Mouse (Mus musculus) hindbrain, postnatal 0 days (tissue): ENCODE results near the gene Lpgat1. TPM values are rescaled to one million over a fixed set of nuclear protein-coding genes. Genes with fewer than 3 reads are reported as not detected.

ENCODE experiments used
- ATAC-seq: fragments of 200-750 bp; cut with Nextera tagmentation; 2 replicates; pipeline ENCODE4 v1.8.0; 2017; ENCODE audit warnings: mild to moderate bottlenecking, moderate TSS enrichment, moderate library complexity
- DNase-seq: peaks from one replicate; pipeline ENCODE4 v3.0.0-alpha.2; 2015; ENCODE audit warnings: low spot score
- H3K27ac ChIP-seq: fragments of 300-500 bp; sonication (generic); 2 replicates; pipeline ENCODE4 v1.5.1; 2014; ENCODE audit warnings: mild to moderate bottlenecking
- H3K27me3 ChIP-seq: fragments of 300-500 bp; sonication (generic); 2 replicates; pipeline ENCODE4 v1.6.1; 2014; ENCODE audit warnings: low read length, mixed read lengths; ENCODE audit not compliant: insufficient read depth
- H3K36me3 ChIP-seq: fragments of 300-500 bp; sonication (generic); 2 replicates; pipeline ENCODE4 v1.6.1; 2014; ENCODE audit warnings: low read length, mixed read lengths; ENCODE audit not compliant: insufficient read depth
- H3K4me1 ChIP-seq: fragments of 300-500 bp; sonication (generic); 2 replicates; pipeline ENCODE4 v1.6.1; 2014; ENCODE audit warnings: antibody characterized with exemption, low read length, mixed read lengths; ENCODE audit not compliant: insufficient read depth
- H3K4me2 ChIP-seq: fragments of 300-500 bp; sonication (generic); 2 replicates; pipeline ENCODE4 v1.6.1; 2014; ENCODE audit warnings: low read depth, mild to moderate bottlenecking, low read length, moderate library complexity, mixed read lengths
- H3K4me3 ChIP-seq: fragments of 300-500 bp; sonication (generic); 2 replicates; pipeline ENCODE4 v1.5.1; 2014; ENCODE audit warnings: low read length
- H3K9ac ChIP-seq: fragments of 300-500 bp; sonication (generic); replicated peaks from 2 replicates; pipeline ENCODE4 v1.6.1; 2014; ENCODE audit warnings: mild to moderate bottlenecking, low read length, moderate library complexity, mixed read lengths
- H3K9me3 ChIP-seq: fragments of 300-500 bp; sonication (generic); 2 replicates; pipeline ENCODE4 v1.6.1; 2016; ENCODE audit warnings: low read length, mixed read lengths
- CTCF ChIP-seq: IDR thresholded peaks from 2 replicates; pipeline ENCODE4 v1.5.1; 2016; ENCODE audit warnings: antibody characterized with exemption, control low read depth, low read depth
- WGBS: fragments of 180-500 bp; shearing (Covaris S2); extraction: QIAGEN DNeasy Blood & Tissue Kit; methylation state at CpG from one replicate; pipeline ENCODE4 v1.1.7; 2014; 5-methylcytosine and 5-hydroxymethylcytosine counted together
- polyA plus RNA-seq: library from polyadenylated mRNA; unstranded; fragments of >200 nt; fragmentation: Nextera tagmentation; extraction: Ambion mirVana; gene quantifications from 2 replicates; pipeline ENCODE4 v1.2.1, GENCODE M21; 2015
- total RNA-seq: library from RNA; depleted of rRNA; stranded (reverse); fragments of >200 nt; gene quantifications from 2 replicates; pipeline ENCODE4 v1.2.3, GENCODE M21; 2014

Gene Lpgat1
- total and polyA plus RNA-seq, 2 experiments from 2014 or later: 47.7 to 49.9 TPM

DNA sequence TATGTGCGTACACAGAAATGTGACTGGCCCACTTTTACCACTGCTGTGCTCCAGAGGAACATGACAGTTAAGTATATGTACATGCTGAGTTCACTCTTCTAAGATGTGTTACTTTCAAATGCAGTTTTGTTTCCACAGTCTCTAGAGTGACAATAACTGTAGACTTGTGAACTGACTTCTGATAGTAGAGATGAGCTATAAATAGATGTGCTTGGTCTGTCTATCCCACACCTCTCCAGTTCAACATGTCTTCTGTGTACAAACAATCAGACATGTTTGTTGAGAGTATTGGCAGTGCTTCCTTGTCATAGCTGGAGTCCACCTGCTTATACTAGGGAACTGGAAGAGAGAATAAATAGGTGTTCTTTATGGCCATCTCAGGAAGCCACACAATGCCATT, 62.8 kb downstream of the Lpgat1 start:
- Histone ChIP-seq H3K27me3 (no peaks in the 10 kb centered on the region), H3K27ac (no peak overlapping the region), H3K36me3 (peaks cover 15% of the 10 kb centered on the region; the same call in 1 of the 2 replicates), H3K4me3 (no peak overlapping the region), H3K4me1 (no peaks in the 10 kb centered on the region), H3K9ac (no peak overlapping the region), H3K9me3 (no peaks in the 10 kb centered on the region), H3K4me2 (no peak overlapping the region)
- ATAC-seq (no peak), DNase-seq (no peak)
- WGBS: 100% methylated on average over 1 of the region's 1 CpGs
- TF ChIP-seq CTCF: no peak

DNA sequence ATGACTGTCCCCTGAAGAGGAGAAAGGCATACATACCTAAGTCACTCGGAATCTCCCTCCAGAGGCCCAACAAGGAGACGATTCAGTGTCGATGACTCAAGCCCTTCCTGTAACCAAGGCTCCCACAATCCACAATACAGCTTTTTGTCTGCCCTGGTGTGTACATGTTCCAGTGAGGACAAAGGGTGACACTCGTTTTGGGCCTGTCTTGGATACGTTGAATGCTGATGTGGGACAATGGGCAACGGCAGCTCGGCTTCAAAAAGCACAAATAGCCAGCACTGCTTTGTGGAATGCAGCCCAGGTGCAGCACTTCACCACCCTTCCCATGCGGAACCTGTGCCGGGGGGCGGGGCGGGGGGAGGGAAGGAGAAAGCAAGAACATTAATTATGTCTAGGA, 67.5 kb downstream of the Lpgat1 start:
- Histone ChIP-seq H3K36me3 (no peaks in the 10 kb centered on the region), H3K9ac (no peak overlapping the region), H3K4me1 (no peaks in the 10 kb centered on the region), H3K27me3 (no peaks in the 10 kb centered on the region), H3K9me3 (no peaks in the 10 kb centered on the region), H3K27ac (no peak overlapping the region), H3K4me3 (no peak overlapping the region), H3K4me2 (no peak overlapping the region)
- no peak for TF ChIP-seq CTCF
- no peak for DNase-seq
- ATAC-seq: no peak
- WGBS: 53% methylated on average over 11 of the region's 11 CpGs

DNA sequence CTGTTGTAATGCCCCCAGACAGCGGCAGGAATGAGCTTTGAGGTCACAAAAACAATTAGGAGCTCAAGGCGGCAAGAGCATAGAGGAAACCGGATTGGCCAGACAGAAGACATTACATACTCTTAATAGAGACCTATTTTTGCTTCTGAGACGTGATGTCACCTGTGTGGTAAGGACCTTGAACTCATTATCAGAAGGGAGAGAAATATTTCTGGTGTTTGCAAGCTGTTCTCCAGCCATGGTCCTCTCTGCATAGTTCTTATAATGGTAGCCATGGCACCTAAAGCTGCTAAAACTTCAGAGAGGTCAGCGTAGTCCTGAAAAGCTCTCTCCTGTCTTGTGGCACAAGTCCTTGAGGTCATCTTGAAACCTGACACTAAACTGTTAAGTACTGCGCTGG, 68.6 kb downstream of the Lpgat1 start:
- ATAC-seq: no peak
- no peak overlapping the region for H3K4me2 ChIP-seq
- H3K4me3 ChIP-seq: no peak overlapping the region
- H3K9ac ChIP-seq: no peak overlapping the region
- H3K9me3 ChIP-seq: no peaks in the 10 kb centered on the region
- TF ChIP-seq CTCF: no peak
- DNase-seq: no peak
- no peaks in the 10 kb centered on the region for H3K4me1 ChIP-seq
- 72% methylated on average over 6 of the region's 6 CpGs for WGBS
- H3K27ac ChIP-seq: no peak overlapping the region
- no peaks in the 10 kb centered on the region for H3K36me3 ChIP-seq
- H3K27me3 ChIP-seq: no peaks in the 10 kb centered on the region

DNA sequence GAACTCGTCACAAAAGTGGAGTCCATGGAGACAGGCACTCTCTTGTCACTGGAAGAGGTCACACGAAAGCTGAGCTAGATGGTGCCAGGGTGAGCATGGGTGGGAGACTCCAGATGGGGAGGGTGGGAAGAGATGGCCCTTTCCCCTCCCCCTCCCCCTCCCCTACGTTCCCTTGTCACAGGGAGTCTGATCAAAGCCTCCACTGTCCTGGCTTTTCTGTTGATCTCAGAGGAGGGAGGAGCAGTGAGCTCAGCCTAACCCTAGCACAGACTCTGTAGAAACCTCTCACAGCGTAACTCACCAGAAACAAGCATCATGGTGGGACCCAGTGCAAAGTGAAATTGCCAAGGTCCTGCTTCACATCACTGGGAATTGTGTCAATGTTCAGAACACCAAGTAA, 69.7 kb downstream of the Lpgat1 start:
- H3K27me3 ChIP-seq: no peaks in the 10 kb centered on the region
- no peak for DNase-seq
- no peaks in the 10 kb centered on the region for H3K9me3 ChIP-seq
- H3K27ac ChIP-seq: no peak overlapping the region
- no peak overlapping the region for H3K9ac ChIP-seq
- H3K4me1 ChIP-seq: no peaks in the 10 kb centered on the region
- H3K4me3 ChIP-seq: no peak overlapping the region
- TF ChIP-seq CTCF: no peak
- no peak overlapping the region for H3K4me2 ChIP-seq
- no peak for ATAC-seq
- H3K36me3 ChIP-seq: no peaks in the 10 kb centered on the region
- 43% methylated on average over 4 of the region's 4 CpGs for WGBS

DNA sequence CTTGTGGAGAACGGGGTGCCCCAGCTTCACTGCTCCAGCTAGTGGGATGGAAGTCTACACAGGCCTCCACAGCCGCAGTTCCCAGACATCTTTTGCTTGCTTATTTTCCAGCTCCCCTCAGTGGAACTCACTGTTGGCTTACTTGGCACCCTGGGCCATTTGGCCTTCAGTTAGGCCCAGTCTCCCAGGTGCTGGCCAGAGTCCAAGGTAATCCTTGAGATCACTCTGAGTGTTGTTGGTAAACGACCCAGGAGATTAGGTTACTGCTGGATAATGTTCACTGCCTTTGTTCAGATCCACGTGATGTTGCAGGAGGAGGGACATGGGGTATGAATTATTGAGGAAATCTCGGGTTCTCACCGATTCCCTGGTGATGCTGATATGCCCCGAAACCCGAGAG, 75.4 kb downstream of the Lpgat1 start:
- 64% methylated on average over 8 of the region's 8 CpGs for WGBS
- no peak overlapping the region for H3K4me2 ChIP-seq
- no peak overlapping the region for H3K4me3 ChIP-seq
- no peaks in the 10 kb centered on the region for H3K9me3 ChIP-seq
- H3K36me3 ChIP-seq: no peaks in the 10 kb centered on the region
- no peak for ATAC-seq
- H3K4me1 ChIP-seq: no peaks in the 10 kb centered on the region
- H3K27me3 ChIP-seq: no peaks in the 10 kb centered on the region
- H3K9ac ChIP-seq: no peak overlapping the region
- no peak for TF ChIP-seq CTCF
- no peak for DNase-seq
- H3K27ac ChIP-seq: no peak overlapping the region

DNA sequence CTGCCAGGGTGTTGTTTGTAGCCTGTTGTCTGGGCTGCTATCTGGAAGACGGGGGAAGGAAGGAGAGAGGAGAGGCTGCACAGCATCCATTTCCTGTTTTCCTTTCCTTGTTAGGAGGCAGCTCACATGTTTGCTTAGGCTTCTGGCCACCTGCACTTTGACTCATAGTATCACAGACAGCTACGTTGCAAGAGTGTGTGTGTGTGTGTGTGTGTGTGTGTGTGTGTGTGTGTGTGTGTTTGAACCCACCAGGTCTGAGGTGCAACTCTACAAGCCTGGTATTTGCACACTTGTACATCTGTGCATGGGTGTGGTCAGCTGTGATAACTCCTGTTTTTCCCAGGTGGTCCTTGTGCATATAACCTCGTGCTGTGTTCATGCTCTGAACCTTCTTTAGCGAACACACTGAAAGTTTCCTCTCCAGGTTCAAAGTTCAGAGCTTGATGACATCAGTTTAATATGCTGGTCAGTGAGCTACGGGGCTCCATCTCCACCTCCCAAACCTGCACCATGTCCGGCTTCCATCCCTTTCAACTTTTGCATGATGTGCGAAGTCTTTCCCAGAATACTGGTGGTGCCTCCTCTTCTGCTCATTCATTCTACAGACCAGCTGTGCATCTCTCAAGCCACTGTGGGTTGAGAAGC, 76.4 kb downstream of the Lpgat1 start:
- no peaks in the 10 kb centered on the region for H3K36me3 ChIP-seq
- no peaks in the 10 kb centered on the region for H3K27me3 ChIP-seq
- WGBS: 88% methylated on average over 7 of the region's 7 CpGs
- no peak overlapping the region for H3K4me2 ChIP-seq
- TF ChIP-seq CTCF: no peak
- no peaks in the 10 kb centered on the region for H3K4me1 ChIP-seq
- ATAC-seq: no peak
- no peak overlapping the region for H3K27ac ChIP-seq
- H3K9me3 ChIP-seq: no peaks in the 10 kb centered on the region
- DNase-seq: no peak
- H3K4me3 ChIP-seq: no peak overlapping the region
- no peak overlapping the region for H3K9ac ChIP-seq

DNA sequence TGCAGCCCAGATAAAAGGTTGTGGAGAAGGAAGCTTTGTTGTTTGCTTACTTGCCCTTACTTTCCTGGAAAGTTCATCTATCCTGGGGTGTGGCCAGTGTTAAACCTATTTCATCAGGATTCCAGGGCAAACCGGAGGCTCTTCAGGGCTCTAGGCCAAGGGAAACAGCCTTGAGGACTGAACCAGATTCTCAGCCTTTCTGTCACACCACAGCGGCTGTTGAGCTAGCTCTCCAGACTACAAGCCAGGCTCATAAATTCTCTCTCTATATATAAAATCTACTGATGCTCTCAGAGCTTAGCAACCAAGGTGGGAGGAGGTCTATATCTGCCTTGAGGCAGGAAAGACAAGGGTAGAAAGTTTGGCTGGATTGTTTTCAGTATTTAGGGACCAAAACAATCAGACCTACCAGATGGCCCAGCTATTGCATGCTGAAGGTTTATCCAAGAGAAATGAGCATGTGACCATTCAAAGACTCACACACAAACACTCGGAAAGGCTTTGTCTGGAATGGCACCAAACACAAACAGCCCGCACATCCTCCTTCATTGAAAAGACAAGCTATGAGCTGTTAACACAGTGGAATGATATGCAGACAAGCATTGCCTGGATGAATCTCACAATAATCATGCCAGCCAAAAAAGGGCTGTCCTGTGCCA, 78.7 kb downstream of the Lpgat1 start:
- no peak overlapping the region for H3K27ac ChIP-seq
- ATAC-seq: no peak
- DNase-seq: no peak
- no peaks in the 10 kb centered on the region for H3K36me3 ChIP-seq
- H3K4me1 ChIP-seq: no peaks in the 10 kb centered on the region
- no peak overlapping the region for H3K9ac ChIP-seq
- no peak for TF ChIP-seq CTCF
- no peak overlapping the region for H3K4me3 ChIP-seq
- 74% methylated on average over 4 of the region's 4 CpGs for WGBS
- H3K9me3 ChIP-seq: no peaks in the 10 kb centered on the region
- H3K4me2 ChIP-seq: no peak overlapping the region
- H3K27me3 ChIP-seq: no peaks in the 10 kb centered on the region
